Mouse (Mus musculus) Patski (cell line): ENCODE results near the gene Mapk13. TPM values are rescaled to one million over a fixed set of nuclear protein-coding genes. Genes with fewer than 3 reads are reported as not detected.

Experiments used
- ATAC-seq: fragments of 100-300 bp; one replicate; pipeline ENCODE4 v1.8.0; 2021
- CTCF ChIA-PET: fragments of 350-600 bp; sonication (Branson Sonifier 250); formaldehyde crosslinking; loops from one replicate; lab custom pipeline; 2022; ENCODE audit warnings: inconsistent platforms; lab: Charles Lee
- POLR2A ChIA-PET: fragments of 350-600 bp; sonication (Branson Sonifier 250); formaldehyde crosslinking; loops from one replicate; lab custom pipeline; 2022; ENCODE audit warnings: antibody characterized with exemption, inconsistent platforms; lab: Charles Lee
- DNase-seq: peaks from one replicate; pipeline ENCODE4 v3.0.0-alpha.2; 2011; ENCODE audit warnings: low read depth, low spot score
- H3K27me3 ChIP-seq: fragments of 371-371 bp; one replicate; pipeline ENCODE4 v1.5.1; 2021
- CTCF ChIP-seq: fragments of 100-300 bp; IDR thresholded peaks from one replicate; pipeline ENCODE4 v1.5.1; 2021
- in situ Hi-C: fragments of 300-500 bp; cut with MboI; formaldehyde crosslinking; loops from 3 replicates; pipeline ENCODE4 v1.11.1; 2018; ENCODE audit warnings: low pct_unique_long_range_greater_than_20kb, mixed read lengths
- polyA plus RNA-seq: library from polyadenylated mRNA; unstranded; gene quantifications from one replicate; pipeline ENCODE4 v1.2.3, GENCODE M21; 2021

The Mapk13 gene
- polyA plus RNA-seq, 1 experiment from 2014 or later = 0.23 TPM

DNA sequence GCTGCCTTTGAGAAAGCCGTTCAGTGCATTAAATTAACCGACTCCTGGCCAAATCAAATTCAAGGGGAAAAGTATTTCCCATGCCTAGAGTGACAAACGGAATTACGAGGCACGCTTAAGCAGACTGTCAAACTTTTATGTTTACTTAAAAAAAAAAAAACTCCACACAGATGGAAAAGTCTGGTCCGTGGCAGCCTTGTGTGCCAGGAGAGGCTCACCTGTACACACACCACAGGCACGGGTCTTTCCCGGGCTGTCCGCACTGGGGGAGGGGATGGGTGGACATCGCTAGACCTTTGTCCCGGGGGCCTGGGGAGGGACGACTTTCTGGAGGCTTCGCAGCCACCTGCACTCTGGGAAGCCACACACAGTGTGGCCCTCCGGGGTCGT lies 31.2 kb downstream of the Mapk13 start:
- POLR2A ChIA-PET = interaction anchor here (0.7 to 2.3 kb wide), 4 partner anchors 12 to 173 kb away, joined by 3 to 4 read pairs (median 4); no protein-coding TSS in a partner anchor
- no peak for DNase-seq
- no peak for ATAC-seq
- in situ Hi-C loops = no loop called here
- CTCF ChIA-PET = no interaction called here
- no peak for TF ChIP-seq CTCF
- no peaks in the 10 kb centered on the region for H3K27me3 ChIP-seq

DNA sequence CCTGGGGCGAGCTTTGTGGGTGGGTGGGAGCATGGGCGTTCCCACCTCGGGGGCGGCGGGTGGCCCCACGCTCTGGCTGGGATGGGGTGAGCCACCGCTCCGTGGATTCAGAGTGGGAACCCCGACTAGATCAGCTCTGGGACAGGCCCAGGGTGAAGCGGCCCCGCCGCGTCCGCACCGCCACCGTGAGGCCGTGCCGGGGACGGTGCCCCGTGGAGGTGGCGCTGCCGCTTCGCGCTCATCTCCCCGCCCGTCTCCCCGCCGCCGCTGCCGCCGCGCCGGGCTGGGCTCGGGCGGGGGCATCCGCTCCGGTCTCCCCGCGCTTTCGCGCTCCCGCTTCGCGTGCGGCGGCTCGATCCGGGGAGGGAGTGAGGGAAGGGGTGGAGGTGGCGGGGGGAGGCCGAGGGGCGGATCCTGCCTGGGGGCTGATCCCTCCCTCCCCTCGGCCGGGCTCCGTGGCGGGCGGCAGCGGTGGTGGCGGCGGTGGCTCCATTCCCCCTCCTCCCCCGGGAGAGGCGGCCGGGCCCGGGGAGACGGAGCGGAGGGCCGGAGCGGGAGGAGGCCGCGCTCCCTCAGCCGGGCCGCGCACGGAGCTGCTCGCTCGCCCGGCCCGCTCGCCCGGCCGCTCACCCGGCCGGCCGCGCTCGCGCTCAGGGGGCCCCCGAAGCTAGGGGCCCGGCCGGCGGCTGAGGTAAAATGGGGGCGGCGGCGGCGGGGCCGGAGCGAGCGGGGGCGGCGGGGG lies 31.7 kb downstream of the Mapk13 start, which contains the start of gene Brpf3:
Gene Brpf3 (plus strand): TSS at position 420 of the 742 bp plus-strand sequence.
- POLR2A ChIA-PET = interaction anchor here (0.7 to 2.3 kb wide), 3 partner anchors 12 to 109 kb away, joined by 3 to 4 read pairs (median 3); no protein-coding TSS in a partner anchor
- CTCF ChIA-PET = no interaction called here
- in situ Hi-C loops = no loop called here
- peak; percentile 63 for ATAC-seq
- DNase-seq = no peak
- no peaks in the 10 kb centered on the region for H3K27me3 ChIP-seq
- no peak for TF ChIP-seq CTCF

- no peaks in the 10 kb centered on the region for H3K27me3 ChIP-seq
- ChIA-PET CTCF (no interaction called here), POLR2A (interaction anchor here (1.0 to 2.3 kb wide), 2 partner anchors 11 to 108 kb away, joined by 3 to 4 read pairs; no protein-coding TSS in a partner anchor)
- DNase-seq = peak; percentile 82
- no peak for TF ChIP-seq CTCF
- ATAC-seq = peak; percentile 88
- in situ Hi-C loops = no loop called here
Observed at GRCm38 (mm10) chr17:28801474-28802005, 32.4 kb downstream of the Mapk13 start.

GRCm38 (mm10) chr17:28802006-28802481 lies 32.9 kb downstream of the Mapk13 start:
- ChIA-PET CTCF (no interaction called here), POLR2A (interaction anchor here (0.6 to 2.3 kb wide), 3 partner anchors 10 to 108 kb away, joined by 3 to 4 read pairs (median 3); no protein-coding TSS in a partner anchor)
- ATAC-seq (no peak), DNase-seq (no peak)
- TF ChIP-seq CTCF = no peak
- H3K27me3 ChIP-seq = no peaks in the 10 kb centered on the region
- in situ Hi-C loops = no loop called here

DNA sequence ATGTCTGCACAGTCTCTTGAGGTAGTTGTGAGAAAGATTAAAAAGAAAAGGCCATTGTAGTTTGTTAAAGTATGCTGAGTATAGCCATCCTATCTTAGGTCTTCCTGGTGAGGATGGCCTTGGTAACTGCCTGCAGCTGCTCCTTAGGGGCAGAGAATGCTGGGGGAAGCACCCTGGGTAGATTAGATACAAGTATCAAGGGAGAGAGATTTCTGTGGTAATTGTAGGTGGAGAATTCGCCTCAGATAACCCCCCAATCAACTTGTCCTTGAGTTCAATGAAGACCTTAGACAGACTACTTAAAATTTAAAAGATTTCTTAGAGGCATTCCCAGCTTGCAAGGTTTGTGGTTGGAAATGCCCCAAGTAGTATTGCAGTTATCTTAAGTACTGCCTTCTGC lies 34.2 kb downstream of the Mapk13 start:
- DNase-seq (no peak), ATAC-seq (no peak)
- H3K27me3 ChIP-seq = no peaks in the 10 kb centered on the region
- TF ChIP-seq CTCF = no peak
- CTCF ChIA-PET = no interaction called here
- in situ Hi-C loops = no loop called here
- POLR2A ChIA-PET = no interaction called here

- ATAC-seq (no peak), DNase-seq (no peak)
- no peak for TF ChIP-seq CTCF
- ChIA-PET CTCF (interaction anchor here (1.3 kb wide), 1 partner anchor 10 kb away, joined by 3 read pairs; no protein-coding TSS in a partner anchor), POLR2A (interaction anchor here (0.7 kb wide), 1 partner anchor 46 kb away, joined by 3 read pairs; no protein-coding TSS in a partner anchor)
- in situ Hi-C loops = no loop called here
- H3K27me3 ChIP-seq = no peaks in the 10 kb centered on the region
Observed at GRCm38 (mm10) chr17:28804973-28805372, 35.9 kb downstream of the Mapk13 start.

GRCm38 (mm10) chr17:28806770-28807169 lies 37.7 kb downstream of the Mapk13 start:
- H3K27me3 ChIP-seq = no peaks in the 10 kb centered on the region
- no peak for TF ChIP-seq CTCF
- POLR2A ChIA-PET = no interaction called here
- ATAC-seq = no peak
- no peak for DNase-seq
- CTCF ChIA-PET = no interaction called here
- in situ Hi-C loops = no loop called here

GRCm38 (mm10) chr17:28808714-28809113 lies 39.6 kb downstream of the Mapk13 start:
- POLR2A ChIA-PET = interaction anchor here (0.7 kb wide), 1 partner anchor 67 kb away, joined by 3 read pairs; no protein-coding TSS in a partner anchor
- ATAC-seq (no peak), DNase-seq (no peak)
- in situ Hi-C loops = no loop called here
- H3K27me3 ChIP-seq = no peaks in the 10 kb centered on the region
- TF ChIP-seq CTCF = no peak
- CTCF ChIA-PET = no interaction called here

DNA sequence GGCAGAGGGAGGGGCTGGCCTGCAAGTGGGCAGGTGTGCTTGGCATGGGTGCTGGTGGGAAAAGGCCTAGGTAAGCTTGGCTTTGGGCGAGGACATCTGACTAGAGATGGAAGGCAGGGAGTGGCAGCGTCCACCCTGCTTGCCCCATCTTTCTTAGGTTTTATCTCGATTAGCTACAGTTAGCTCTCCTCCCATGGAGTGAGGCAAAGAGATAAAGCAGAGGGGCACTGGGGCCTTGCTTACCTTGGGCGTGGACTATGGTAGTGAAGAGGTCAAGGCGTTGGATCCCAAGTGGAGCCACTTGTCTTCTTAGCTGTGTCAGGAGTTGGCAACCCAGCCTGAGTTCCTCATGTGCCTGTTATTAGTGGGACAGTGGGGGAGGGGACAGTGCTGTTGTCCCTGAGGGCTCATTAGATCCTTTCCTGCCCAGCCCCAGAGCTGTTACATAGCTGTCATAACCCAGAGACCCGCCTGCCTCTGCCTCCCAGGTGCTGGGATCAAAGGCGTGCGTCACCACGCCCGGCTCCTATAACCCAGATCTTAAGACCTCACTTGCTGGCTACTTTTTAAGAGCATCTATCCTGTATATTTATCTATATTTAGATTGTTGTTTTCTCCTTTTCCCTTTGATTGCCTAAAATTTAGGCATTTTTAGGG lies 40.2 kb downstream of the Mapk13 start:
- DNase-seq (no peak), ATAC-seq (no peak)
- CTCF ChIA-PET = no interaction called here
- in situ Hi-C loops = no loop called here
- H3K27me3 ChIP-seq = no peaks in the 10 kb centered on the region
- POLR2A ChIA-PET = interaction anchor here (0.7 kb wide), 1 partner anchor 66 kb away, joined by 3 read pairs; no protein-coding TSS in a partner anchor
- TF ChIP-seq CTCF = no peak

DNA sequence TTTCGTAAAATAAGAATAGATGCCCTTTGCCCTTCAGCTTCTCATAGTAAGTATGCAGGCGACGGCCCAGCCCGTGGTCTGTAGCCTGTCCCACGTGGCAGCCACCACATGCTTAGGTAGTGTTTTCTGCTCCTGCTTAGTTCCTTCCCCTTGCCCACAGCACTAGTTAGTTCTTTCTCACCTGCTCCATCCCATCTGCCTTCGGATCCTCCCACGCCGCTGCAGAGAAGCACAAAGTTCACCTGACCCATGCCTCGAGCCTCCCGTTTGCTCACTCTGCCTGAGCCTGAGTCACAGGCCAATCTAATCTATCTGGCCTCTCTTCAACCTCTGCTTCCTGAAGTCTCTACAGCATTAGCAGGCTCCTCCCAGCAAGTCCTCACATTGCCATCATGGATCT lies 43.2 kb downstream of the Mapk13 start:
- no peaks in the 10 kb centered on the region for H3K27me3 ChIP-seq
- in situ Hi-C loops = no loop called here
- CTCF ChIA-PET = no interaction called here
- POLR2A ChIA-PET = interaction anchor here (1.7 kb wide), 1 partner anchor 11 kb away, joined by 4 read pairs; the partner anchor contains the start of gene Brpf3
- no peak for ATAC-seq
- TF ChIP-seq CTCF = no peak
- no peak for DNase-seq
